Mouse (Mus musculus): Measurements from ENCODE around the gene Mctp1. TPM values are rescaled to one million over a fixed set of nuclear protein-coding genes. Genes with fewer than 3 reads are reported as not detected.

Mctp1 gene
- polyA plus RNA-seq, 1 experiment from 2014 or later: 0.38 TPM

GRCm38 (mm10) chr13:76481601-76482000 is 97.3 kb downstream of the Mctp1 start:
- Histone ChIP-seq H3K9me3 (replicated peaks) (no peaks in the 10 kb centered on the region), H3K4me1 (replicated peaks) (peaks cover 8% of the 10 kb centered on the region), H3K9ac (no peak overlapping the region), H3K27me3 (replicated peaks) (no peaks in the 10 kb centered on the region), H3K27ac (ENCODE audit: poor library complexity, severe bottlenecking) (no peak overlapping the region), H3K4me2 (no peak overlapping the region), H3K36me3 (no peaks in the 10 kb centered on the region), H3K4me3 (no peak overlapping the region)
- no peak for ATAC-seq (ENCODE audit: insufficient number of reproducible peaks, low FRiP score)

DNA sequence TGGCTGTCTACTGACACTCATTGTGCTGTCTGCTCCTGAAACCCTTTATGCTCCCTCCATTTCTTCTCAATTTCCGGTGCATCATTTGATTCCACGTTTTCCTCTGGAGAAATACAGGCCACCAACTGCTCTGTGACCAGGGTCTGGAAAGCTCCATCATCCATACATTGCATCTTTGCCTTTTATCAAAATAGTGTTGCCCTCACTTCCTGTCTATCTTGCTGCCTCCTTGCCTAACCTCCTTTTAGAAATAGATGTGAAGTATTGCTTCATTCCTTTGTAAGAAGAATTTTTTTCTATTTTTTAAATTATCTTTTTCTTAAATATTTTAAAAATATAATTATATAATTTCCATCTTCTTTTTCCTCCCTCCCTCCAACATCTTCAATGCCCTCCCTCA is 98.7 kb downstream of the Mctp1 start:
- H3K4me2 ChIP-seq: no peak overlapping the region
- WGBS: 73% methylated on average over 2 of the region's 2 CpGs

DNA sequence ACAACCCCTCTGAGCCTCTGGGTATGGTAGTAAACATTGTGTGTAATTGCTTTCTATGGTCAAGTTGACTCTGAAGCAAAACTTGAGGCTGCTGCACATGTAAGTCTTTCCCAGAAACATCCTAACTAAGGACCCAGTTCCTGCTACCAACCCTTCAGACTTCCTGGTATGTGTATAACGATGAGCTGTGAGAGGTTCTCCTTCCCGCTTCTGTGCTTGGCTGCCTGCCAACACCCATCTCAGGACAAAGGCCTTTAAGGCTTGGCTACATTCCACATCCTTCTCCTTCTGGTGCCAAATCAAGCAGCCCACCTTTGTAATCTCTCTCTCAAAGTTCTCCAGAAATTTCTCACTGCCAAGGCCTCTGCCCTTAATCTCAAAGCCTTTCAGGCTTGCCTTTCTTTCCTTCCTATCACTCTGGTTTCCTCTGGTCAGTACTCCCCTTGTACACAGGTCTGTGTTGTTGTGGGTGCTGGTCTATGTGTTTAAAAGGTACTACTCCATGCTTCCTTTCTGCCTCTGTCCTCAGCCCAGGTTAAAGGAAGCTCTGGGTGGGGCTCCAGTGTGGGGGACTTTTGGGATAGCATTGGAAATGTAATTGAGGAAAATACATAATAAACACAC is 99.9 kb downstream of the Mctp1 start:
- Histone ChIP-seq H3K9ac (no peak overlapping the region), H3K36me3 (no peaks in the 10 kb centered on the region), H3K27ac (ENCODE audit: poor library complexity, severe bottlenecking) (0 out of 2 replicates have a peak overlapping the region, but pooled peaks have one; percentile 4), H3K4me3 (no peak overlapping the region), H3K27me3 (replicated peaks) (no peaks in the 10 kb centered on the region), H3K9me3 (replicated peaks) (no peaks in the 10 kb centered on the region), H3K4me1 (replicated peaks) (peaks cover 8% of the 10 kb centered on the region), H3K4me2 (no peak overlapping the region)
- 13% methylated on average over 2 of the region's 2 CpGs for WGBS
- ATAC-seq (ENCODE audit: insufficient number of reproducible peaks, low FRiP score): peak; percentile 82

More for the DNA sequence above, 98.7 kb downstream of the Mctp1 start:
- Histone ChIP-seq H3K9me3 (replicated peaks) (no peaks in the 10 kb centered on the region), H3K27me3 (replicated peaks) (no peaks in the 10 kb centered on the region), H3K4me3 (no peak overlapping the region), H3K4me1 (replicated peaks) (peaks cover 8% of the 10 kb centered on the region), H3K27ac (ENCODE audit: poor library complexity, severe bottlenecking) (no peak overlapping the region), H3K9ac (no peak overlapping the region), H3K36me3 (no peaks in the 10 kb centered on the region)
- ATAC-seq (ENCODE audit: insufficient number of reproducible peaks, low FRiP score): no peak

- no peak for ATAC-seq (ENCODE audit: insufficient number of reproducible peaks, low FRiP score)
- no peaks in the 10 kb centered on the region for H3K9me3 ChIP-seq (replicated peaks)
Observed at GRCm38 (mm10) chr13:76515896-76516295, 131.6 kb downstream of the Mctp1 start.

GRCm38 (mm10) chr13:76523170-76523569 is 138.8 kb downstream of the Mctp1 start:
- Histone ChIP-seq H3K4me1 (replicated peaks) (no peaks in the 10 kb centered on the region), H3K9ac (no peak overlapping the region), H3K9me3 (replicated peaks) (0 out of 2 replicates have a peak, but pooled peaks cover 6% of the 10 kb centered on the region), H3K27ac (ENCODE audit: poor library complexity, severe bottlenecking) (no peak overlapping the region), H3K4me3 (no peak overlapping the region), H3K36me3 (no peaks in the 10 kb centered on the region), H3K4me2 (no peak overlapping the region), H3K27me3 (replicated peaks) (no peaks in the 10 kb centered on the region)
- no peak for ATAC-seq (ENCODE audit: insufficient number of reproducible peaks, low FRiP score)
- 65% methylated on average over 1 of the region's 1 CpGs for WGBS

More at GRCm38 (mm10) chr13:76515896-76516295, 131.6 kb downstream of the Mctp1 start:
- no peak overlapping the region for H3K27ac ChIP-seq (ENCODE audit: poor library complexity, severe bottlenecking)
- H3K9ac ChIP-seq: no peak overlapping the region
- H3K27me3 ChIP-seq (replicated peaks): no peaks in the 10 kb centered on the region
- no peak overlapping the region for H3K4me2 ChIP-seq
- WGBS: 79% methylated on average over 2 of the region's 2 CpGs
- H3K36me3 ChIP-seq: no peaks in the 10 kb centered on the region
- H3K4me3 ChIP-seq: no peak overlapping the region
- no peaks in the 10 kb centered on the region for H3K4me1 ChIP-seq (replicated peaks)

DNA sequence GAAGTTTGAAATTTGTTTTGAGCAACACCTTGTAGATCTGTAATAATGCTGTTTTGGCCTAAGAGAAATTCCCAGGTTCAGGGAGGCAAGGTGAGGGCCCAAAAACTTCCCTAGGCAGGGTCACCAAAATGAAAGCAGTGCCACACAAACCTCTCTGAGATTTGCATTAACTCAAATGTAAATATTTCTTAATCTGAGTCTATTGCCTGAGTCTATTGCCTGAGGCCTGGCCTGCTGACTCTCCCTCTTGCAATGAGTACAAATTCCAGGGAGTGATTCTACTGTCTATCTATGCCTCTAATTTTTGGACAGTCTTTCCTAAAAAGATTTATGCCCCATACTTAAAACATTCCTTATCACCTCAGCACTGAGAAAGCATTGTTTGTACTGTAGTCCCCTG is 143.0 kb downstream of the Mctp1 start:
- no peak for ATAC-seq (ENCODE audit: insufficient number of reproducible peaks, low FRiP score)
- Histone ChIP-seq H3K4me2 (no peak overlapping the region), H3K36me3 (no peaks in the 10 kb centered on the region), H3K27ac (ENCODE audit: poor library complexity, severe bottlenecking) (no peak overlapping the region), H3K9ac (no peak overlapping the region), H3K4me1 (replicated peaks) (no peaks in the 10 kb centered on the region), H3K27me3 (replicated peaks) (no peaks in the 10 kb centered on the region), H3K9me3 (replicated peaks) (0 out of 2 replicates have a peak, but pooled peaks cover 6% of the 10 kb centered on the region), H3K4me3 (no peak overlapping the region)

- Histone ChIP-seq H3K9me3 (replicated peaks) (0 out of 2 replicates have a peak, but pooled peaks cover 6% of the 10 kb centered on the region), H3K27me3 (replicated peaks) (no peaks in the 10 kb centered on the region), H3K4me2 (no peak overlapping the region), H3K9ac (no peak overlapping the region), H3K36me3 (no peaks in the 10 kb centered on the region), H3K27ac (ENCODE audit: poor library complexity, severe bottlenecking) (no peak overlapping the region), H3K4me3 (no peak overlapping the region), H3K4me1 (replicated peaks) (no peaks in the 10 kb centered on the region)
- ATAC-seq (ENCODE audit: insufficient number of reproducible peaks, low FRiP score): no peak
- 30% methylated on average over 1 of the region's 1 CpGs for WGBS
Observed at GRCm38 (mm10) chr13:76527751-76528150, 143.4 kb downstream of the Mctp1 start.

- Histone ChIP-seq H3K9me3 (replicated peaks) (0 out of 2 replicates have a peak, but pooled peaks cover 6% of the 10 kb centered on the region), H3K4me1 (replicated peaks) (no peaks in the 10 kb centered on the region), H3K27ac (ENCODE audit: poor library complexity, severe bottlenecking) (no peak overlapping the region), H3K27me3 (replicated peaks) (no peaks in the 10 kb centered on the region), H3K4me3 (no peak overlapping the region), H3K9ac (no peak overlapping the region), H3K36me3 (no peaks in the 10 kb centered on the region), H3K4me2 (no peak overlapping the region)
- ATAC-seq (ENCODE audit: insufficient number of reproducible peaks, low FRiP score): no peak
- WGBS: 81% methylated on average over 2 of the region's 2 CpGs
Observed at GRCm38 (mm10) chr13:76529915-76530314, 145.6 kb downstream of the Mctp1 start.

DNA sequence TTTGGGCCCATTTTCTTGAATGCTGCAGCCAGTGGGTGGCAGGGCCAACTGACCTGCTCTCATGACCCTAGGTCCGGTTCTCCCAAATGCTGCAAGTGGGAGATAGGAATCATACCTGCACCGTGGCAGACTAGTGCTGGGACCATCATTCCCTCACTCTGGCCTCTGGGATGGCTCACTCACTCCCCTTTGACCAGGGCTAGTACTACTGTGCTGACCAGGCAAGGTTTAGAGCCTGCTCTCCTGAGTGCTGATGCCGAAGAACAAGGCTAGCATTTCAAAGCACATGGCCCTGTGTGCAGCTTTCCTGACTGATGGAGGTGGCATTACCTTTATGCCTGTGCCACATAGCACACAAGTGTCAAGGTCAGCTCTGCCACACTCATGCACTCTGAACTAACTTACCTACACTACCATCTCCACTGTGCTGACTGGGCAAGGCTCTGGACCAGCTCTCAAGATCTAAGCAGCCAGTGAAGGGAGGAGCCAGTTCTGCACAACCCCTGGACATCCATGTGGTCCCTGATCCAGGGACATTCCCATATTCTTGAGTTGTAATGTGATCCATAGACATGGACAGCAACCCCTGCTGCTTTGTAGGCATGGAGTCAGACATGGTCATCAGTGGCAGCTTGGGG is 146.7 kb downstream of the Mctp1 start:
- 80% methylated on average over 3 of the region's 3 CpGs for WGBS
- Histone ChIP-seq H3K36me3 (no peaks in the 10 kb centered on the region), H3K9ac (no peak overlapping the region), H3K9me3 (replicated peaks) (no peaks in the 10 kb centered on the region), H3K4me2 (no peak overlapping the region), H3K27me3 (replicated peaks) (no peaks in the 10 kb centered on the region), H3K4me1 (replicated peaks) (no peaks in the 10 kb centered on the region), H3K4me3 (no peak overlapping the region), H3K27ac (ENCODE audit: poor library complexity, severe bottlenecking) (no peak overlapping the region)
- ATAC-seq (ENCODE audit: insufficient number of reproducible peaks, low FRiP score): peak; percentile 29; the same call in 1 of the 2 replicates

- ATAC-seq (ENCODE audit: insufficient number of reproducible peaks, low FRiP score): no peak
Observed at GRCm38 (mm10) chr13:76547854-76548253, 163.5 kb downstream of the Mctp1 start.

DNA sequence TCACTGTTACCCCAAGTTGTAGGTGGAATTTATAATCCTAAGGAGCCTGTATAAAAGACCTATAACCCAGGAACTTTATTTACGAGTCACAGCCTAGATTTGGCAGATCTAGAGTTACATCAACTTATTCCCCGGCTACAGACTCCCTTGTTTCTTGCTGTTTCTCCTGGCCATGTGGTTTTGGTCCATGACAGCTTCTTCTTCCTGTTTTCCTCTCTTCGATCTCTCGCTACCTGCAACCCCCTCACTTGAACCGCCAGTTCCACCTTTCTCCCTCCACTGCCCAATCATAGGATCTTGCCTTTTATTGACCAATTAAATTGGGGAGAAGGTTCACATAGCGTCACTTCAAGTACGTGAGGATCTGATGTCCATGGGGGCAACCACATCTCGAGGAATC is 176.6 kb downstream of the Mctp1 start:
- Histone ChIP-seq H3K9ac (no peak overlapping the region), H3K4me2 (no peak overlapping the region), H3K27ac (ENCODE audit: poor library complexity, severe bottlenecking) (no peak overlapping the region), H3K4me1 (replicated peaks) (no peaks in the 10 kb centered on the region), H3K9me3 (replicated peaks) (no peaks in the 10 kb centered on the region), H3K4me3 (no peak overlapping the region), H3K36me3 (no peaks in the 10 kb centered on the region), H3K27me3 (replicated peaks) (no peaks in the 10 kb centered on the region)
- ATAC-seq (ENCODE audit: insufficient number of reproducible peaks, low FRiP score): no peak
- WGBS: 78% methylated on average over 8 of the region's 8 CpGs

More at GRCm38 (mm10) chr13:76547854-76548253, 163.5 kb downstream of the Mctp1 start:
- H3K4me3 ChIP-seq: no peak overlapping the region
- no peak overlapping the region for H3K9ac ChIP-seq
- 56% methylated on average over 2 of the region's 2 CpGs for WGBS
- H3K4me1 ChIP-seq (replicated peaks): no peaks in the 10 kb centered on the region
- H3K27ac ChIP-seq (ENCODE audit: poor library complexity, severe bottlenecking): no peak overlapping the region
- H3K4me2 ChIP-seq: no peak overlapping the region
- no peaks in the 10 kb centered on the region for H3K36me3 ChIP-seq
- H3K9me3 ChIP-seq (replicated peaks): no peaks in the 10 kb centered on the region
- no peaks in the 10 kb centered on the region for H3K27me3 ChIP-seq (replicated peaks)

Measured in heart, embryonic 12.5 days (tissue).